Mouse (Mus musculus): Measurements from ENCODE around the gene Zscan12. TPM values are rescaled to one million over a fixed set of nuclear protein-coding genes. Genes with fewer than 3 reads are reported as not detected.
A peak's percentile ranks its signal among the peaks of the same experiment; 100 is the strongest.

The Zscan12 gene
- polyA plus RNA-seq, 1 experiment from 2014 or later: 4.3 TPM

GRCm38 (mm10) chr13:21402287-21402846, 39.7 kb downstream of the Zscan12 start, which contains the start of gene Zkscan3:
Gene Zkscan3, minus strand, starts transcription at chr13:21402755.
- peak within 1 kb of the TSS; percentile 78 for H3K4me3 ChIP-seq (ENCODE audit: low read depth, low read length)
- peak within 1 kb of the TSS; percentile 83 for H3K27ac ChIP-seq (replicated peaks)
- no peaks in the 10 kb centered on the region for H3K4me1 ChIP-seq (replicated peaks; ENCODE audit: control insufficient read depth, insufficient read depth)
- TF ChIP-seq CTCF (IDR thresholded peaks at IDR 0.05; ENCODE audit: low read depth) (peak; percentile 21; the same call in 1 of the 2 replicates), EP300 (optimal IDR thresholded peaks at IDR 0.05) (no peak)
- ATAC-seq (ENCODE audit: low FRiP score, low TSS enrichment) (peak; percentile 93), DNase-seq (ENCODE audit: low spot score) (peak; percentile 89)
- peak within 1 kb of the TSS; percentile 72 for H3K4me2 ChIP-seq (replicated peaks; ENCODE audit: low read depth)
- H3K9ac ChIP-seq (ENCODE audit: low read length): peak within 1 kb of the TSS; percentile 90
- 0% methylated on average over 35 of the region's 35 CpGs for WGBS
- H3K9me3 ChIP-seq (ENCODE audit: control insufficient read depth, low read length): no peaks in the 10 kb centered on the region
- no peaks in the 10 kb centered on the region for H3K27me3 ChIP-seq (ENCODE audit: control insufficient read depth, insufficient read depth, low read length)
- no peaks in the 10 kb centered on the region for H3K36me3 ChIP-seq (ENCODE audit: control insufficient read depth, insufficient read depth, low read length)

- Histone ChIP-seq H3K4me1 (replicated peaks; ENCODE audit: control insufficient read depth, insufficient read depth) (peaks cover 1% of the 10 kb centered on the region; the same call in 1 of the 2 replicates), H3K27me3 (ENCODE audit: control insufficient read depth, insufficient read depth, low read length) (no peaks in the 10 kb centered on the region), H3K4me2 (replicated peaks; ENCODE audit: low read depth) (peak overlapping the region; percentile 72), H3K36me3 (ENCODE audit: control insufficient read depth, insufficient read depth, low read length) (no peaks in the 10 kb centered on the region), H3K4me3 (ENCODE audit: low read depth, low read length) (peak overlapping the region; percentile 78), H3K9ac (ENCODE audit: low read length) (peak overlapping the region; percentile 90), H3K9me3 (ENCODE audit: control insufficient read depth, low read length) (no peaks in the 10 kb centered on the region), H3K27ac (replicated peaks) (no peak overlapping the region)
- ATAC-seq (ENCODE audit: low FRiP score, low TSS enrichment) (no peak), DNase-seq (ENCODE audit: low spot score) (no peak)
- 0% methylated on average over 2 of the region's 2 CpGs for WGBS
- no peak for TF ChIP-seq CTCF (IDR thresholded peaks at IDR 0.05; ENCODE audit: low read depth)
- no peak for TF ChIP-seq EP300 (optimal IDR thresholded peaks at IDR 0.05)
Observed at GRCm38 (mm10) chr13:21402848-21403247, 40.2 kb downstream of the Zscan12 start.

GRCm38 (mm10) chr13:21407341-21407740, 44.7 kb downstream of the Zscan12 start:
- peak overlapping the region; percentile 68; the same call in 1 of the 2 replicates for H3K4me2 ChIP-seq (replicated peaks; ENCODE audit: low read depth)
- H3K9ac ChIP-seq (ENCODE audit: low read length): no peak overlapping the region
- H3K27ac ChIP-seq (replicated peaks): no peak overlapping the region

GRCm38 (mm10) chr13:21407969-21408804, 45.6 kb downstream of the Zscan12 start:
- H3K27ac ChIP-seq (replicated peaks): peak overlapping the region; percentile 82
- H3K4me1 ChIP-seq (replicated peaks; ENCODE audit: control insufficient read depth, insufficient read depth): peaks cover 5% of the 10 kb centered on the region; the same call in 1 of the 2 replicates
- H3K9ac ChIP-seq (ENCODE audit: low read length): peak overlapping the region; percentile 69
- H3K27me3 ChIP-seq (ENCODE audit: control insufficient read depth, insufficient read depth, low read length): no peaks in the 10 kb centered on the region
- H3K4me2 ChIP-seq (replicated peaks; ENCODE audit: low read depth): peak overlapping the region; percentile 68
- no peak for TF ChIP-seq EP300 (optimal IDR thresholded peaks at IDR 0.05)
- TF ChIP-seq CTCF (IDR thresholded peaks at IDR 0.05; ENCODE audit: low read depth): no peak
- no peaks in the 10 kb centered on the region for H3K9me3 ChIP-seq (ENCODE audit: control insufficient read depth, low read length)
- H3K4me3 ChIP-seq (ENCODE audit: low read depth, low read length): peak overlapping the region; percentile 51
- WGBS: 4% methylated on average over 27 of the region's 27 CpGs
- no peaks in the 10 kb centered on the region for H3K36me3 ChIP-seq (ENCODE audit: control insufficient read depth, insufficient read depth, low read length)
- DNase-seq (ENCODE audit: low spot score) (peak; percentile 80), ATAC-seq (ENCODE audit: low FRiP score, low TSS enrichment) (peak; percentile 92)

More at GRCm38 (mm10) chr13:21407341-21407740, 44.7 kb downstream of the Zscan12 start:
- ATAC-seq (ENCODE audit: low FRiP score, low TSS enrichment) (no peak), DNase-seq (ENCODE audit: low spot score) (no peak)
- H3K4me1 ChIP-seq (replicated peaks; ENCODE audit: control insufficient read depth, insufficient read depth): peaks cover 5% of the 10 kb centered on the region; the same call in 1 of the 2 replicates
- 78% methylated on average over 11 of the region's 11 CpGs for WGBS
- H3K27me3 ChIP-seq (ENCODE audit: control insufficient read depth, insufficient read depth, low read length): no peaks in the 10 kb centered on the region
- TF ChIP-seq CTCF (IDR thresholded peaks at IDR 0.05; ENCODE audit: low read depth): no peak
- TF ChIP-seq EP300 (optimal IDR thresholded peaks at IDR 0.05): no peak
- H3K36me3 ChIP-seq (ENCODE audit: control insufficient read depth, insufficient read depth, low read length): no peaks in the 10 kb centered on the region
- peak overlapping the region; percentile 51; the same call in 1 of the 2 replicates for H3K4me3 ChIP-seq (ENCODE audit: low read depth, low read length)
- no peaks in the 10 kb centered on the region for H3K9me3 ChIP-seq (ENCODE audit: control insufficient read depth, low read length)

GRCm38 (mm10) chr13:21408805-21409459, 46.3 kb downstream of the Zscan12 start:
- WGBS: 50% methylated on average over 11 of the region's 11 CpGs
- Histone ChIP-seq H3K27me3 (ENCODE audit: control insufficient read depth, insufficient read depth, low read length) (no peaks in the 10 kb centered on the region), H3K27ac (replicated peaks) (peak overlapping the region; percentile 82; the same call in 1 of the 2 replicates), H3K9me3 (ENCODE audit: control insufficient read depth, low read length) (no peaks in the 10 kb centered on the region), H3K4me3 (ENCODE audit: low read depth, low read length) (peak overlapping the region; percentile 51), H3K9ac (ENCODE audit: low read length) (no peak overlapping the region), H3K36me3 (ENCODE audit: control insufficient read depth, insufficient read depth, low read length) (no peaks in the 10 kb centered on the region), H3K4me1 (replicated peaks; ENCODE audit: control insufficient read depth, insufficient read depth) (peaks cover 5% of the 10 kb centered on the region; the same call in 1 of the 2 replicates), H3K4me2 (replicated peaks; ENCODE audit: low read depth) (peak overlapping the region; percentile 68)
- TF ChIP-seq EP300 (optimal IDR thresholded peaks at IDR 0.05) (no peak), CTCF (IDR thresholded peaks at IDR 0.05; ENCODE audit: low read depth) (no peak)
- ATAC-seq (ENCODE audit: low FRiP score, low TSS enrichment): no peak; the same call in 1 of the 2 replicates
- no peak for DNase-seq (ENCODE audit: low spot score)
